Mouse (Mus musculus): ENCODE data around the gene Tcf3.

DNA sequence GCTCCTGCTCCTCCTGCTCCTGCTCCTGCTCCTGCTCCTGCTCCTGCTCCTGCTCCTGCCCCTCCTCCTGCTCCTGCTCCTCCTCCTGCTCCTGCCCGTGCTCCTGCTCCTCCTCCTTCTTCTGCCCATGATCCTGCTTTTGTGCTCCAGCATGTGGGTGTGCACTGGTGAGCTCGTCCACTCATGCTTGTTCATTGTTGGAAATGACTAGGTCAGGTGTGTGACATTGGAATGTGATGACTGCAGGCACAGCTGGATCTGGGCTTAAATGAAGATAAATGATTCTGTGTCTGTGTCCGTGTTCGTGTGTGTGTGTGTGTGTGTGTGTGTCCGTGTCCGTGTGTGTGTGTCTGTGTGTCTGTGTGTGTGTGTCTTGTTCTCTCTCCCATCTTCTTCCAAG lies 65.1 kb downstream of the Tcf3 start:
- TF ChIP-seq POLR2A (IDR thresholded peaks at IDR 0.05; ENCODE audit: low read depth, low read length) (no peak), CTCF (IDR thresholded peaks at IDR 0.05; ENCODE audit: extremely low read depth, insufficient read length, insufficient replicate concordance, low read depth, low read length) (no peak)

All from small intestine, adult 2 months (tissue).